Mouse (Mus musculus) skeletal muscle tissue, postnatal 0 days (tissue): Measurements from ENCODE around the gene Pstpip1. TPM values are rescaled to one million over a fixed set of nuclear protein-coding genes. Genes with fewer than 3 reads are reported as not detected.

Experiments
- polyA plus RNA-seq: library from polyadenylated mRNA; unstranded; fragments of >200 nt; fragmentation: Nextera tagmentation; extraction: Ambion mirVana; gene quantifications from 2 replicates; pipeline ENCODE4 v1.2.1, GENCODE M21; 2015

Pstpip1 gene
- polyA plus RNA-seq = 1.7 and 2.8 TPM in 2 replicates

GRCm38 (mm10) chr9:56089778-56090520, at the start of gene Pstpip1:
Gene Pstpip1, plus strand, starts transcription at chr9:56089962.

GRCm38 (mm10) chr9:56041372-56042180, 48.2 kb upstream of the Pstpip1 start, which contains the start of gene Rcn2:
Gene Rcn2, plus strand, starts transcription at chr9:56041845.

GRCm38 (mm10) chr9:56165377-56165776, 75.6 kb downstream of the Pstpip1 start, which contains the start of gene Tspan3:
Gene Tspan3, minus strand, starts transcription at chr9:56165477.

Other genes starting within 250 kb of the Pstpip1 start
- 6.2 and 6.7 TPM in 2 replicates for gene Scaper, start 151.8 kb upstream of the Pstpip1 start, polyA plus RNA-seq
- not detected in 2 replicates for gene 4930563M21Rik, start 79.4 kb upstream of the Pstpip1 start, polyA plus RNA-seq
- gene Rcn2, start 48.1 kb upstream of the Pstpip1 start, polyA plus RNA-seq = 94.0 and 104 TPM in 2 replicates
- gene Tspan3, start 75.5 kb downstream of the Pstpip1 start, polyA plus RNA-seq = 476 and 514 TPM in 2 replicates